Mouse (Mus musculus): ENCODE results near the gene Tbc1d8.

Gene Tbc1d8

GRCm38 (mm10) chr1:39394650-39395049 is 83.9 kb downstream of the Tbc1d8 start:
- ATAC-seq (ENCODE audit: low TSS enrichment): no peak

GRCm38 (mm10) chr1:39394096-39394495 is 84.5 kb downstream of the Tbc1d8 start:
- no peak for ATAC-seq (ENCODE audit: low TSS enrichment)

- no peak for ATAC-seq (ENCODE audit: low TSS enrichment)
These were observed 85.2 kb downstream of the Tbc1d8 start for GRCm38 (mm10) chr1:39393217-39393867.

GRCm38 (mm10) chr1:39392189-39392588 is 86.4 kb downstream of the Tbc1d8 start:
- peak; percentile 83 for ATAC-seq (ENCODE audit: low TSS enrichment)

- no peak for ATAC-seq (ENCODE audit: low TSS enrichment)
These were observed 86.9 kb downstream of the Tbc1d8 start for GRCm38 (mm10) chr1:39391652-39392051.

- ATAC-seq (ENCODE audit: low TSS enrichment): no peak
These were observed 89.2 kb downstream of the Tbc1d8 start for GRCm38 (mm10) chr1:39389338-39389737.

GRCm38 (mm10) chr1:39388163-39388562 is 90.4 kb downstream of the Tbc1d8 start:
- no peak for ATAC-seq (ENCODE audit: low TSS enrichment)

GRCm38 (mm10) chr1:39387497-39387896 is 91.1 kb downstream of the Tbc1d8 start:
- 0 out of 2 replicates have a peak, but pooled peaks have one; percentile 34 for ATAC-seq (ENCODE audit: low TSS enrichment)

GRCm38 (mm10) chr1:39386456-39386855 is 92.1 kb downstream of the Tbc1d8 start:
- no peak for ATAC-seq (ENCODE audit: low TSS enrichment)

- no peak for ATAC-seq (ENCODE audit: low TSS enrichment)
These were observed 93.6 kb downstream of the Tbc1d8 start for GRCm38 (mm10) chr1:39384914-39385313.

- ATAC-seq (ENCODE audit: low TSS enrichment): no peak
These were observed 97.5 kb downstream of the Tbc1d8 start for GRCm38 (mm10) chr1:39381017-39381416.

- no peak for ATAC-seq (ENCODE audit: low TSS enrichment)
These were observed 99.5 kb downstream of the Tbc1d8 start for GRCm38 (mm10) chr1:39379021-39379420.

GRCm38 (mm10) chr1:39378540-39378939 is 100.0 kb downstream of the Tbc1d8 start:
- no peak for ATAC-seq (ENCODE audit: low TSS enrichment)

GRCm38 (mm10) chr1:39376726-39377240 is 101.8 kb downstream of the Tbc1d8 start:
- ATAC-seq (ENCODE audit: low TSS enrichment): no peak

- no peak for ATAC-seq (ENCODE audit: low TSS enrichment)
These were observed 102.4 kb downstream of the Tbc1d8 start for GRCm38 (mm10) chr1:39376121-39376520.

GRCm38 (mm10) chr1:39374231-39374809 is 104.2 kb downstream of the Tbc1d8 start:
- peak; percentile 53 for ATAC-seq (ENCODE audit: low TSS enrichment)

- ATAC-seq (ENCODE audit: low TSS enrichment): no peak
These were observed 105.2 kb downstream of the Tbc1d8 start for GRCm38 (mm10) chr1:39373378-39373777.

- no peak for ATAC-seq (ENCODE audit: low TSS enrichment)
These were observed 106.2 kb downstream of the Tbc1d8 start for GRCm38 (mm10) chr1:39372220-39372843.

GRCm38 (mm10) chr1:39370431-39370830 is 108.1 kb downstream of the Tbc1d8 start:
- no peak for ATAC-seq (ENCODE audit: low TSS enrichment)

- ATAC-seq (ENCODE audit: low TSS enrichment): peak; percentile 20; the same call in 1 of the 2 replicates
These were observed 110.2 kb downstream of the Tbc1d8 start for GRCm38 (mm10) chr1:39368267-39368841.

- peak; percentile 94 for ATAC-seq (ENCODE audit: low TSS enrichment)
These were observed 110.8 kb downstream of the Tbc1d8 start, which contains the start of gene Rpl31 for GRCm38 (mm10) chr1:39367601-39368266. Gene Rpl31, plus strand, starts transcription at chr1:39367842.

- peak; percentile 10; the same call in 1 of the 2 replicates for ATAC-seq (ENCODE audit: low TSS enrichment)
These were observed 111.5 kb downstream of the Tbc1d8 start for GRCm38 (mm10) chr1:39367045-39367444.

All from frontal cortex, adult (tissue).